Mouse (Mus musculus) layer of hippocampus, adult 9-11 months (tissue): ENCODE measurements around the gene Bicd2.
A peak's percentile ranks its signal among the peaks of the same experiment; 100 is the strongest.

Source experiments
- DNase-seq: peaks from one replicate; pipeline ENCODE4 v3.0.0; 2022

Bicd2 gene

GRCm38 (mm10) chr13:49326246-49327206 lies 14.9 kb upstream of the Bicd2 start:
- no peak for DNase-seq

GRCm38 (mm10) chr13:49328101-49328500 lies 13.3 kb upstream of the Bicd2 start:
- no peak for DNase-seq

GRCm38 (mm10) chr13:49333250-49333649 lies 8.1 kb upstream of the Bicd2 start:
- DNase-seq = no peak

GRCm38 (mm10) chr13:49335077-49335982 lies 6.1 kb upstream of the Bicd2 start:
- no peak for DNase-seq

GRCm38 (mm10) chr13:49338893-49339546 lies 2.4 kb upstream of the Bicd2 start:
- DNase-seq = no peak

GRCm38 (mm10) chr13:49341831-49342722 lies 692 bp downstream of the Bicd2 start:
- no peak for DNase-seq

DNA sequence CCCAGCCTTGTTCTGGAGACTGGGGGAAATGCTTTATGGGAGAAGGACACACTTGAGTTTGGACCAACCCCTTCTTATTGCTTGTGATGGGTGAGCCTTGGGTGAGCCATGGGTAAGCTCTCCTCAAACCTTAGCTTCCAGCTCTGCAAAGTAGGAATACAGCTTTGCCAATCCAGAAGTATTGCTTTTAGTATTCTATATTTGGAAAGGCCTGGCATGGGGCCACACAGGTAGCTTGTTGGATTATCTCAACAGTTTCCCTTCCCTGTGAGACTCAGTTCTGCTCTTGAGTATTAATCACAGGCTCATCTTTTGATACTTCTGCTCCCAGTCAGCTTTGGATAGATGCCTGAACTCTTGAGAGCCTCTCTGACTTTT lies 1.3 kb downstream of the Bicd2 start:
- no peak for DNase-seq

- no peak for DNase-seq
Observed at GRCm38 (mm10) chr13:49344567-49344966, 3.2 kb downstream of the Bicd2 start.

GRCm38 (mm10) chr13:49345476-49345875 lies 4.1 kb downstream of the Bicd2 start:
- DNase-seq = no peak

GRCm38 (mm10) chr13:49348522-49348921 lies 7.1 kb downstream of the Bicd2 start:
- no peak for DNase-seq

GRCm38 (mm10) chr13:49349335-49349734 lies 8.0 kb downstream of the Bicd2 start:
- no peak for DNase-seq

DNA sequence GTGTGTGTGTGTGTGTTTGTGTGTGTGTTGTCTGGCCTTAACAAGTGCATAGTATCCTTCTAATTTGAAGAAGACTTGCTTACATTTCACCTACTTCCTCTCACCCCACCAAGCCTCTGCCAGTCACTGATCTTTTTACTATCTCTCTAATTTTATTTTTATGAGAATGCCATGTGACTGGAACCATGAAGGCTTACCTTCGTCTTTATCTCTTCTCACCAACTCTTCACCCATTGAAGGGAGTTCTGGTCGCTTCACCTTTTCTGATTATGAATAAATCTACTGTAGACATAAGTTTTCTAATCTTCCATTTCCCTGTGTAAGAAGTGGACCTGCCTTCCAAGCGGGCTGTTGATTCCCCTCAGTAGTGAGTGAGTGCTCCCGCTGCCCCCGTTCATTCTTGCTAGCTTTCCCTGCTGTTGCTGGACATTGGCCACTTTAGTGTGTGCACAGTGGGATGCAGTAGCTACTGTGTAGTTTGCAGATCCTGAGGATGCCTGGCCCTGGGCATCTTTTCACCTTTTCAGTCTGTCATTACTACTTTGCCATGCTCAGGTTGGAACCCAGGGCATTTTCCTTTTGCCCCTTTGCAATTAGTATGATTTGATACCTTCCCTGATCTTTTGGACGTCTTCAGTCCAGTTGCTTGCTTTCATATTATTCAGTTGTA lies 8.6 kb downstream of the Bicd2 start:
- DNase-seq = no peak

DNA sequence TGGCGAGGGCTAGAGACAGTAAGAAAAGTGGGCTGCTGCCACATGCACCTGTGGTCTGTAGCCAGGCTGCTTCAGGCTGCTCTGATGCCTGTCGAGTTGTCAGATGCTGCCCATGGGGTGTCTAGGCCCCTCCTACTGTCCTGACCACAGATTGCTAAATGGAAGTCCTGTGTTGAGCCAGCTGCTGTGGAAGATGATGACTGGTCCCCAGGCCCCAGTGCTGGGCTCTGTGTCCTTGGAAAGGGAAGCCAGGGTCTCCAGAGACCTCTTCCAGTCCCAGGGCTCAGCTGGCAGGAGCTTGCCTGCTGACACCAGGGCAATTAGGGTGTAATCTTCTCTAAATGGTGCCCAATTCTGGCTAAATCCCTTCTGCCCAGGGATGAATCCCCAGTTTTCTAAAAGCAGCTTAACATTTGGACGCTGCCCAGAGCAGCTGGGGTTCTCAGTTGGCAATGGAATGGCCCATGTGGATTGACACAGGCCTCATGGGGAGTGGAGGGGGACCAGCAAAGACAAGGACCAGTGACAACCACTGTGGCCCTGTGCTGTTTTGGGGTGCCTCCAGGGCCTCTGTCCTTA lies 11.3 kb downstream of the Bicd2 start:
- DNase-seq = no peak

- no peak for DNase-seq
Observed at GRCm38 (mm10) chr13:49353422-49353821, 12.0 kb downstream of the Bicd2 start.

GRCm38 (mm10) chr13:49353991-49354507 lies 12.7 kb downstream of the Bicd2 start:
- peak; percentile 62 for DNase-seq

GRCm38 (mm10) chr13:49355461-49356061 lies 14.2 kb downstream of the Bicd2 start:
- DNase-seq = no peak

DNA sequence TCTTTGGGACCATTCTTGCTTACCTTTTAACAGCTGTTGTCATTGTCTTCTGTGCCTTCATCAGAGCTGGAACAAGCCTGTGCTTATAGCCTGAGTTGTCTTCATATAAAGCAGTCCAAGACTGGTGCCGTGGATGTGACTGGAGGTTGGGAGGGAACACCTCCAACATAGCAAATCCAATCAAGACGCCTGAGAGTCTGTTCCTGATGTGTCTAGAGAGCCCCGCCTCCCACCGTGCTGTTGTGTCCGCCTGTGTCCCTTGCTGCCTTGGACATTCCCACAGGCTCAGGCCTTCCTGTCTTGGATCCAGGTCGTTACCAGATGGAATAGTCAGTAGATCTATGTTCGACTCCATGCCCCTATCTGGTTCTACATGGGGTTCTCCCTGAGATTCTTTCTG lies 14.7 kb downstream of the Bicd2 start:
- no peak for DNase-seq

DNA sequence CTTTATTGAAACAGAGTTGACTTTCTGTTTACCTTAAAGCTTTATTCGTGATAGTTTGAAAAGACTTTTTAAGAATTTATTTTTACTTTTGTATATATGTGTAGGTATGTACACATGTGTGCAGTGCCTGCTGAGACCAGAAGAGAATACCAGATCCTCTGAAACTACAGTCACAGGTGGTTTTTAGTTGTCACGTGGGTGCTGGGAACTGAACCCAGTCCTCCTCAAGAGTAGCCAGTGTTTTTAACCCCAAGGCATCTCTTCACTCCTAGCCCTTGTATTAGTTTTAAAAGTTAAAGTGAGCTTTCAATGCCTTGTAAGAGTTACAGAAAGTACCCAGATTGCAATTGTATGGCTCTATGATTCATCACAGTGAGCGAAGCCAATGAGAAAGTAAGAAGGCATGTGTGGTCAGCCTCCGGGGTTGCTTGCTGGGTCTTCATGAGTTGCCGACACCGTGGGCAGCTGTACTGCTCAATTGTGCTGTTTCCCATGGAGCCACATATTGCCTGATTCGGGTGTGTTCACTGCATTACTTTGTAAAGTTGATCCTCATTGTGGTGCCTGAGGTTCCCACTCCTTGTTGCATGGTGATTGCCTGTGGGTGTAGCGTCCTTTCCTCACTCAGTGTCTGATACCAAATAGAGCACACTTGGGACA lies 16.1 kb downstream of the Bicd2 start:
- no peak for DNase-seq

GRCm38 (mm10) chr13:49358184-49358583 lies 16.8 kb downstream of the Bicd2 start:
- no peak for DNase-seq

DNA sequence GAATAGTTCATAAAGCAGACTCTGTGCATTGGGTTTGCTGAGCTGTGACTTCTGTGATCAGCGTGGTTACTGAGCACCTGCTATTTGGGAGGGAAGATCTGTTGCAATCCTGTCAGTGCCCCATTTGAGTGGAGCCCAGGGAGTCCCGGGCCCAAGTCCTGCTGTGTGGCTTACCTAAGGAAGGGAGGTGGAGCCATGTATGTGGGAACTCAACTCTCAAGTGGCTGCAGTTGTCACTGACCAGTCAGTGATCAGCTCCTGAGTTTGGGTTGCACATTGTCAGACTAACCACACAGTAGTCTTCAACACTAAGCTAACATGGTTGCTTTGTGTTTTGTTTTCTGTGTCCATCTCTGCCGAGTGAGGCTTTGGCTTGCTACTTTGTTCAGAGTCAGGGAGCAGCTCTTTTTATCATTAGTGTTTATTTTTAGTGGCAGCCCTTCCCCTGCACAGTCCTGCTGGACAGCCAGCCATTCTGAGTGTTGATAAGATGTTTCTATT lies 19.6 kb downstream of the Bicd2 start:
- no peak for DNase-seq
